In genomic region chr17:86489827-86490226, GRCm38 (mm10) we compare ENCODE assay signal across 30 mouse cellular contexts. TPM values are rescaled to one million over a fixed set of nuclear protein-coding genes. Genes with fewer than 3 reads are reported as not detected.
"Had no signal": no experiment of that assay in that cellular context is flagged by ENCODE, and none has a peak within 500 bp of the region (broad histone marks: within the 10 kb centered on the region; RNA-seq: fewer than 3 reads in every experiment).

No protein-coding gene starts in this region.

- H3K36me3 ChIP-seq: embryonic facial prominence, embryonic 10.5 days; embryonic facial prominence, embryonic 12.5 days; embryonic facial prominence, embryonic 15.5 days; forebrain, embryonic 10.5 days; forebrain, embryonic 12.5 days; forebrain, embryonic 15.5 days had no signal

- H3K9me3 ChIP-seq: embryonic facial prominence, embryonic 10.5 days; embryonic facial prominence, embryonic 12.5 days; embryonic facial prominence, embryonic 13.5 days; embryonic facial prominence, embryonic 15.5 days; forebrain, embryonic 10.5 days; forebrain, embryonic 12.5 days; forebrain, embryonic 13.5 days; forebrain, embryonic 15.5 days; heart, embryonic 10.5 days had no signal

- H3K4me1 ChIP-seq: embryonic facial prominence, embryonic 15.5 days; forebrain, embryonic 12.5 days; forebrain, embryonic 13.5 days; forebrain, embryonic 15.5 days had no signal

- DNase-seq: cerebellum, adult 9-10 months; cerebellum, adult 9-11 months; cerebellum, postnatal 10 days; cerebellum, postnatal 14 days; cerebellum, postnatal 25 days; cerebellum, postnatal 36 days; embryo, embryonic 11 days; forebrain, postnatal 0 days; gastrocnemius, adult 2 months; gastrocnemius, postnatal 10 days; gastrocnemius, postnatal 14 days; gastrocnemius, postnatal 36 days; heart, adult 11 months; heart, adult 18-20 months; heart, adult 2 months had no signal

- H3K27ac ChIP-seq: embryonic facial prominence, embryonic 10.5 days; embryonic facial prominence, embryonic 12.5 days; embryonic facial prominence, embryonic 13.5 days; embryonic facial prominence, embryonic 15.5 days; forebrain, embryonic 10.5 days; forebrain, embryonic 12.5 days; forebrain, embryonic 13.5 days; forebrain, embryonic 15.5 days; gastrocnemius, adult 2 months; heart, adult 2 months; heart, embryonic 10.5 days had no signal

- H3K27me3 ChIP-seq: embryonic facial prominence, embryonic 12.5 days; embryonic facial prominence, embryonic 13.5 days; embryonic facial prominence, embryonic 15.5 days; forebrain, embryonic 12.5 days; forebrain, embryonic 13.5 days; forebrain, embryonic 15.5 days had no signal

- H3K4me3 ChIP-seq: embryonic facial prominence, embryonic 10.5 days; embryonic facial prominence, embryonic 12.5 days; embryonic facial prominence, embryonic 13.5 days; embryonic facial prominence, embryonic 15.5 days; erythroblast, embryonic 14.5 days; forebrain, embryonic 10.5 days; forebrain, embryonic 12.5 days; forebrain, embryonic 13.5 days; forebrain, embryonic 15.5 days; gastrocnemius, adult 2 months; heart, adult 2 months; heart, embryonic 10.5 days had no signal

- H3K9ac ChIP-seq: embryonic facial prominence, embryonic 12.5 days; embryonic facial prominence, embryonic 13.5 days; embryonic facial prominence, embryonic 15.5 days; forebrain, embryonic 12.5 days; forebrain, embryonic 13.5 days; forebrain, embryonic 15.5 days; forebrain, postnatal 0 days had no signal

RNA-seq across cellular contexts. Expression of gene Gm10309, which starts 15.2 kb away (rescaled TPM):
- total RNA-seq: common myeloid progenitor, adult 5-6 weeks; forebrain, postnatal 0 days; gastrocnemius, postnatal 14 days; gastrocnemius, postnatal 36 days; granulocyte monocyte progenitor cell, adult 5-6 weeks; heart, adult 2 months; heart, adult 8-10 months had no signal
- polyA plus RNA-seq: cortical plate, adult 2 months; forebrain, embryonic 14.5 days had no signal
